Mouse (Mus musculus): ENCODE measurements around the gene Map6. TPM values are rescaled to one million over a fixed set of nuclear protein-coding genes. Genes with fewer than 3 reads are reported as not detected.

Map6 gene
- 10 to 100 TPM in 3 of 4 experiments, 1 to 10 TPM in 1; 8.6 to 14.1 (median 12.4) TPM for total RNA-seq (2022)

DNA sequence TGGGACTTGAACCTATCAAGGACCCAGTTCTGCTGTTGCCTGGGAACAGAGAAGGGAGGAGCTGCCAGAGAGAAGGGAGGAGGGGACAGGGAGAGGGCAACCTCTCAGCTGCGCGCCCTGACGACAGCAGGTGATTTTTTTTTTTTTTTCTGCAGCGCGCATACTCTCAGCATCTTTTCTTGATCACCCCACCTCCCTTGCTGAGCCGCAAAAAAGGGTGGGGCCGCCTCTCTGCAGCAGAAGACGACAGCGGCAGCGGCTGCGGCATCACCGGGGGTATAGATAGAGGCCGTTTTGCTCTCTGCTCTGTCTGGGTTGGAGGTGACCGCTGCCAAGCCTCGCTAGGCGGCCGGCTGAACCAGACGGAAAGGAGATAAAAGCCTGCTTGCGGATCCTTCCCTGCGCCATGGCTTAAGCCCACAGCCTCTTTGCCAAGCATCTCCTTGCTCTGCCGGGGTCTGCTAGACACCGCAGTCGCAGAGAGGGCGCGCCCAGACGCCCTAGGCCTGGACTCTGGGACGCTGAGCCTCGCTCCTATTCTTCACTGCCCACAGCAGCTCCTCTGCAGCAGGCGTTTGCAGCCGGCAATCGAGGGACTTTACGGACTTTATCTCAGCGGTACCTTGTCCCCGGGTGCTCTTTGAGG, at the start of gene Map6:
Gene Map6, plus strand, starts transcription at position 197 of the 646 bp plus-strand sequence.
- no peak for DNase-seq

DNA sequence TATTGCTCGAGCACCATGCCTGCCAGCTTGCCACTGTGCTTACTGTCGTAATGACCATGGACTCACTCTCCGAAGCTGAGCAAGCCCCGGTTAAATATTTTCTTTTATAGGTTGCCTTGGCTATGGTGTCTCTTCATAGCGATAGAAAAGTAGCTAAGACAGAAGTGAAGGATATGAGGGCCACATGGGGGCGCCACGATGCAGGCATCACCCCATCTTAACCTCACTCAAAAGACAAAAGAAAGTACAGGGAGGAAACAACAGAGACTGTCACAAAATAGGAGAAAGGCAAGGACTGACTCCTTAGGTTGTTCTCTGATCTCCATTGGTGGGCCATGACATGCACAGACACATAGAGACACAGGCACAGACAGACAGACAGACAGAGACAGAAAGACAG, 43.0 kb upstream of the Map6 start:
- DNase-seq: no peak

DNA sequence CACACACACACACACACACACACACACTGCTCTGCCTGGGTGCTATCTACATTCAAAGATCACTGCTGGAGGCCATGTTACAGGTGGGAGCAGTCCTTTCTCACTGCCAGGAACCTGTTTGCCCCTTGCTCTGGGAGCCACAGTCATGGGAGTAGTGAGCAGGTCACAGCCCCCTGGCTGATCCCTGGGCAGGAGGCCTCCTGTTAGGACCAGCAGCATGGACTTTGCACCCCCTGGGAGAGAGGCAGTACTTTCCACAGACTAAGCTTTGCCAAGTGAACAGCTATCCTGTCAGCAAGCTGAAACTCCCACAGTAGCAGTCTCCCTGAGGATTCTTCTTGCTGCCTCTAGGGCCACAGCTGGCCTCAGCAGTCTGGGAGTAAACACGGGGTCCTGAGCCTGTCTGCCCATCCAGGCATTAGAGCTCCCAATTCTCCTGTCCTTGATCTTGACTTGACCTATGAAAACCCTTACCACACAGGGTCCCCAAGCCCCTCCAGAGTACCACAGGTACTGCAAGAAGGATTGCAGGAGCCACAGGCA, 42.5 kb upstream of the Map6 start:
- DNase-seq: no peak

DNA sequence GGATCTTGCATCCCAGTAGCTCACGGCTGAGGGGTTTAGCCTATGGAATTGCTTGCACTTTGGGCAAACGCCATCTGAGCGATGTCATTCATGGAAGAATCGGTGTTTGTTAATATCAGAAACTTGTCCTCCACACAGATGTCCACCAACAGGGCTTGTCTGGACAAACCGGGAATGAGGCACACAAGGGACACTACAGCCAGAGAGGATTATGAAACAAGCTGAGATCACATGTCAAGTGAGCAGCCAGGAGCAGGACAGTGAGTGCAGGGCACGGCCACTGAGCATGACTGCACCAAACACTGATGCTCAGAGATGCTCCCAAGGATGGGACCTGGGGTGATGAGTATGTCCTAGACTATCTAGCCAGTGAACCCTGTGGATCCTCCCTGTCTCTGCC, 41.8 kb upstream of the Map6 start:
- DNase-seq: no peak

DNA sequence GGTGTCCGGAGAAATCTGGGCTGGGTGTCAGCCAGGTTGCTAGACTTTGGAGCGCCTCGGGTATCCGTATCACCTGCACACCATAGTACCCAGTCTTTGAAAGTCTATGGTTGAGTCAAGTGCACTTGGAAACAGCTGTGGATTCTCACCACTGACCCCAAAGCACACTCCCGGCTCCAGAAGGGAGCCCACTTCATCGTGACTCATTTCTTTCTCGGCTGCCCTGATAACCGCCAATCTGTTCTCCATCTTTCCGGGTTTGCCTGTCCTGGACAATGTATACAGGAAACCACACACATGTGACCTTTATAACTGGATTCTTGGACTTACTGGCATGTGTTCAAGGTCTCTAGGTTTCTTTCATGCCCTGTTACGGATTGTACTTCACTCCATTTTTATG, 40.6 kb upstream of the Map6 start:
- no peak for DNase-seq

DNA sequence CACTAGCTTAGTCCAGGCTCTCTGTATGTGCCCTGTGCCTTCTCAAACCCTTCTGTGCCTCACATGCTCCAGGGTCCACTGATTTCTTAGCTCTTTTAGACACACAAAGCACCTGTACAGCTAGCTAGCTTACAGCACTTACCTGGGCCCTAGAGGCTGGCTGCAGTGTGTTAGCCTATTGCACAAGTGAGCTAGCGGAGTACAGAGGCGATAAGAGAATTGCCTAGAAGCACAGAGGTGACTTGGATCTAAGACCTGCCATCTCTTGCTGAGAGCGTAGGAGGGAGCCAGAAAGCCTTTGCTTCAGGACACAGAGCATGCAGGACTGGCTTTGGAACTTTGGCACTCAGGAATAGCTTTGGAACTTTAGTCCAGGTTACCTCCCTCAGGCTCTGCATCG, 40.0 kb upstream of the Map6 start:
- no peak for DNase-seq

DNA sequence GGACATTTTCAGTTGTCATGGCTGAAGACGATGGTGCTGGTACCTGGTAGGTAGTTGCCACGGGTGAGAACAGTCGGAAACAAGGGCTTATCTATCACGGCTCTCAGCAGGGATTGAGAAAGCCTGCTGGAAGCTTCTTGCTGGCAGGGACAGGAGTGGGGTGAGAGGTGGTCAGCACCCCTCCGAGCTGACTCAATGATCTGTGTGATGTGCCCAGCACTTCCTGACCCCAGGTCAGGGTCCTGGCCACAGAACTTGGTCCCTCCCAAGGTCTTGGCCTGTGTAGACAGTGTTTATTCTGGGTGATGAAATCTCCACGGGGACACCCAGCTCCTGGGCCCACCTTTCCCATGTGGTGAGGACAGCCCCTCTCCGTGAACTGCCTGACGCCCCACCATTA, 38.4 kb upstream of the Map6 start:
- no peak for DNase-seq

DNA sequence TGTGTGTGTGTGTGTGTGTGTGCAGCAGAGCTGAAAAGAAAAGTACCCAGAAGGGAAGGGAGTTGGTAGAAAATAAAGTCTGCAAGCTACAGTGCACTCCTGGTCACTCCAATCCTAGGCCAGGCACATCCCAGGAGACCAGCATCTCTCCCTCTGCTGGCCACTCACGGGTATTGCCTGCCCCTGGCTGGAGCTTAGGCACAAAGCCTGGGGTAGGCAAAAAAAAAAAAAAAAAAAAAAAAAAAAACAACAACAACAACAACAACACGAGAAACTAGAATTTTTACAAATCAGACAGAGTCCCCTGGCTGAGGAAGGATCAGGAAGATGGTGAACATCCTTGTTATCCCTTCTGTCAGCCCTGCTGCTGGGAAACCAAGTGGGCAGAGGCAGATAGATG, 37.8 kb upstream of the Map6 start:
- DNase-seq: no peak

DNA sequence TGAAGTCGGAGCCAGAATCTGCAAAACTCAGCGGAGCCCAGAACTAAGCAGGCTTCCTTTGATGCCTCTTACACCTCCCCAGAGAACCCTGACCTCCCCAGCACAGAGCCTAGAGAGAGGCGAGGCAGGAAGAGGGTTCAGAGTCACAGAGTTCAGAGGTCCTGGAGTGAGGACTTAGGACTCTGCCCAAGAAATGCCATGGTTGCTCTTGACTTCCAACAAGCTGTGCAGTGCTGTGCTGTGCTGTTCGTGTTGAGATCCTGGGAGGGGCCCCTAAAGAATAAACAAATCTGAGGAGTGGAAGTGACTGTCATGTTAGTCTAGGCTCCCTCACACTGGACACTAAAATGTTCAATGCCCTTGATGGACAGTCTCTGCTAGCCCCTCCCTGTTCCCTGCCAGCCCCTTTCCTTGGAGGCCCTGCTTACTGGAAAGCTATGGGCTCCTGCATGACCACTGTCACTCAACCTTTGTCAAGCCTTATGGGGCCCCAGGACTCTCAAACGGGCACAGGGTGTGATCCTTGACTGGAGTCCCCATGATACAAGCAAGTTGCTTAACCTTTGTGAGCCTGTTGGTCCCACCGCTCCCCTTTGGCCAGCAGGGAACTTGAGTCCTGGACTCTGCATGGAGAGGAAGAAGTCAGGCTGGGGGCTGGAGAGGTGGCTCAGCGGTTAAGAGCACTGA, 37.0 kb upstream of the Map6 start:
- no peak for DNase-seq

DNA sequence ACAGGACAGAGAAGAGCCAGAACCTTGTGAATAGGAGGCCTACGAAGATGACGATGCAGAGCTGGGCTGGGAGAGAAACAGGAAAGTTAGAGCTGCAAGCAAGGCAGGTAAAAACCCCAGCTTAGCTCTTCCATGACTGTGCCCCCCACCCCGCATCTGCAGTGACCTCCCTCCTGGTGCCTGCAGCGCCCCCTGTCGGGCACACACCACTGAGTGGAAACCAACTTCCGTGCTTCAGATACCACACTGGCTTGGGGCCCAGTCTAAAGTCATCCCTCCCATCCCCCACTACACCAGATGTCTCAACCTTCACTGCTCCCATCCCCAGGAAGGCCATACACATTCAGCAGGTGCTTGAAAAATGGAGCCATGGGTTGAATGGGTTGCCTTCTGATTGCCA, 34.7 kb upstream of the Map6 start:
- DNase-seq: no peak

DNA sequence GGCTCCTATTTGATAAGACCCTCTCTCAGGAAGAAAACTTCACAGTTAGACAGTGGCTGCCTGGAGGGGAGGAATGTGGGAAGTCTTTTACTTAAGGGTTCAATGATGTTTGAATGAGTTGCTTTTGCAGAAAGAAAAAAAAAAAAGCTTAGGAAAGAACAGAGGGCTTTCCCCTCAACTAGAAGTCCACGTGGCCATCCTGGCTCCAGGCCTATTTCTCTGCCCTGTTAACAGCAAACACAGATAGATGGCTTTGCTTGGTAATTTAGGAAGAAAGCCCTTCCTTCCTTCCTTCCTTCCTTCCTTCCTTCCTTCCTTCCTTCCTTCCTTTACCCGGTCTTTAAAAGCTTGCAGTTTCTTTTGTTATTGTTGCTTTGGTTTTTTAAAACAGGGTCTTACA, 32.3 kb upstream of the Map6 start:
- DNase-seq: no peak

DNA sequence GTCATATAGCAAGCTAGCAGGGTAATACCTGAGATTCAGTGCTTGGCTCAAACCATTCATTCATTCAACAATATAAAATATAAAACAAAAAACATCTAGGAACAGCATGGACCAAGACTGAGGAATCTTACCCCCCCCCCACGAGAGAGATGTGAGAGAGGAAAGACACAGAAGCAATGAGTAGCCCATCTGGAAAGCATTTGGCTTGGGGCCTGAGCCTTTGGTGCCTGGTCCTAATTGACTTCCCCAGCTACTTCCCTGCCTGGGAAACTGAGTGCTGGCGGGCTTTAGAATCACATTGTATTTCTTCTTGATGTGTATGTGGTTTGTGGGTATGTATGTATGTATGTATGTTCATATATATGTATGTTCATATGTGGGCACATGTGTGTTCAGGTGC, 31.6 kb upstream of the Map6 start:
- no peak for DNase-seq

DNA sequence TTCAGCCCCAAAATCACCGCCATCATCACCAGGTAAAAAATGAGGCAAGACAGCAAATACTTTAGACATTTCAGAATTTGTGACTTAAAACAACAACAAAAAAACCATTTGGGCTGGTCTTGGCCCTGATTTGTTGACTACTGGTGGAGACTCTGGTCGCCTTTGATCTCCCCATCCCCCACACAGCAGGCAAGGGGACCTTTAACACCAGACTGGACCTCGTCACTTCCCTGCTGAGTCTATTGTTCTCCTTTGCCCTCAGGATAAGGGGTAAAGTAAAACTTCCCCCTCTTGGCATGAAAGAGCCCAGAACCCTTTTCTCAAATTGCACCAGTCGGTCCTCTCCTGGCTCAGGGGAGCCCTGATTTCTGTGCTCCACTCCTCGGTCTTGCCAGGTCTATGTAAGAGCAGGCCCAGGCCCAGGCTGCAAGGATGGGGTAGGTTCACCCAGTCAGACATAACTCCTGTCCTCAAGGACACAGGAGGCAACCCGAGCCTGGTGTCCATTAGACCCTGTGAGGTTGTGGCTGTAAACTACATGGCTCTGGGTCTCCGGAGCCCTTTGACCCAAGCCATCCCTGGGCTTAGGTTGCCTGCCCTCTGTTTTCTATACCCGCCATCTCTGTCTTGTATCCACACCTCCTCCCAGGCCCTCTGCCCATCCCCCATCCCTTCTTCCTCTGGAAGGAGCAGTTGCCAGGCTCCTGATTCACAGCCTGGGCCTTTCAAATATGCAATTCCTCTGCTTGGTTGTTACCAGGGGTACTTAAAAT, 30.2 kb upstream of the Map6 start:
- no peak for DNase-seq

DNA sequence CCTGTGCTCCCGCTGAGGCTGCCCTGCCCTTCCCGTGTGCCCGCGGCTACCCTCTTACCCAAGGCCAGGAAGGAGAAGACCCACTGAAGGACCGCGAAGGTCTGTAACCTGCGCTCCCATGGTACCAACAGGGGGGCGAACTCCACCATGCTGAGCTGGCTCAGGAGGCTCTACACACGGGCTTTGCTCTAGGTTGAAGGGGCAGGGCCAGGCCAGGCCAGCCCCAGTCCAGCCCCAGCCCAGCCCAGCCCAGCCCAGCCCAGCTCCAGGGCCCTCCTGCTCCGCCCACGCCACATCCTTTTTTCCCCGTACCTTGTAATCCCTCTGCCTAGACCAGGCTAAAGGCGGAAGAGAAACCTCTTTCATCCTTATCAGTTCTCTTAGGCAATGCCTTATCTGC, 28.8 kb upstream of the Map6 start, which contains the start of gene Mogat2:
Gene Mogat2, minus strand, starts transcription at position 203 of the 400 bp plus-strand sequence.
- DNase-seq: no peak

DNA sequence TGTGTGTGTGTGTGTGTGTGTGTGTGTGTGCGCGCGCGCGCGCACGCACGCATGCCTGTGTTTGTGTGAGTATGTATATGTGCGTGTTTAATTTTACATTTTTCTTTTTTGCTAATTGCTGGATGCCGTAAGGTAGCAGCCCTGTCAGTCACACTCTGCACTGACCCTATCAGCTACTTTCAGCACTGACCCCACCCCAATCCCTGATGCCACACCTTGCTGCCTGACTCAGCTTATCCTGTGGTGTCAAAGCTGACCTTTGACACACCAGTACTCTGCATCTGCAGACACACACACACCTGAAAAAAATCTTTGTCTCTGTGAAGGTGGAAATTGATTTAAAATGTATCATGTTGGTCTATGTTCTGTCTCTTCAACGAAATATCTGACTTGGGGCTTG, 25.1 kb upstream of the Map6 start:
- no peak for DNase-seq

DNA sequence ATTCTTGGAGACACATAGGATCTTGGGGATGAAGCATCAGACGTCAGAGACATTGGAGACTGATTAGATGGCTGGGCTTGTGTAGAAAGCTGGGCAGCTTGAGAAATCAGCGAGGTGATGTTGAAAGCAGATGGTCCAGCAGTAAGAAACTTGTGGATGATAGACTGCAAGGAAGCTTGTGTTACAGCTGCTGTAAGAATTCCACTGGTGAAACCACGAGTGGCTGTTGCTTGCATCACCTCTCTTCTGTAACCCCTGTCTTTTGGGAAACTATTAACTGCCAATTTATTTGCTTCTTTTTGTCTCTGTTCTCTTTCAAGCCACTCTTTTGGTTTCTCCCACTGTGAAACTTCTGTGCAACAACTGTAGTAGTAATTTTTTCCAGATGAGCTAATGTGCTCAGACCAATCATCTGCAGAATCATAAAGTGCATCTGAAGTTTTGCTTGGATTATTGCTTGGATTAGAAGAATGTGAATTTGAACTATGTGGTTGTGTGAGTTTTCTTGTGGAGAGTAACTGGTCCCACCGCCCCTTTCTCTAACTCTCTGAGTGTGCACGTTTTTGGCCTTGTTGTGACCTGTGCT, 19.0 kb upstream of the Map6 start:
- no peak for DNase-seq

DNA sequence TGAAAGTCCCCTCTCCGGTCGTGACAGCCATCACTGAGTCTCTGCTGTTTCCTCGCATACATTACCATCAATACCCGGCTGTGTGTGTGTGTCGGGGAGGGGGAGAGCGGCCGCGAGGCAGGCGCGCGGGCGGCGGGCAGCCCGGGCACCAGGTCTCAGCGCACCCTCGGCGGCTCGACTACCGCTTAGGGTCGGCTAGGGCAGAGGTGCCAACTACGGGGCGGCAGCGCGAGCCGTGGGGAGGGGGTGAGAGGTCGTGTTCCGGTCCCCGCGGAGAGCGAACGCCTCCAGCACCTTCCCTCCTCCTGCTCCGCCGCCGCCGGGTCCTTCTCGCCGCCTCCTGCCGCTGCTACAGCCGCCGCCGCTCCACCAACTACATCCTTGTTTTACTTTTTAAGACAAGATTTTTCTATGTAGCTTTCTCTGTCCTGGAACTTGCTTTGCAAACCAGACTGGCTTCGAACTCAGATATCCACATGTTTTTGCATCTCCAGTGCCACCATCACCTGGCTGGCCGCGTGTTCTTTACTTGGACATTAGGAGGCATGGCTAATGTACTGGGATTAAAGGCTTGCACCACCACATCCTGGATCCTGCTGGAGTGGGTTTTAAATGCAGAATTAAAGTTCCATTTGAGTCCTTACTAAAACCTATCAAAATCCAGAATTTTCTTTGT, 18.2 kb upstream of the Map6 start:
- DNase-seq: no peak

DNA sequence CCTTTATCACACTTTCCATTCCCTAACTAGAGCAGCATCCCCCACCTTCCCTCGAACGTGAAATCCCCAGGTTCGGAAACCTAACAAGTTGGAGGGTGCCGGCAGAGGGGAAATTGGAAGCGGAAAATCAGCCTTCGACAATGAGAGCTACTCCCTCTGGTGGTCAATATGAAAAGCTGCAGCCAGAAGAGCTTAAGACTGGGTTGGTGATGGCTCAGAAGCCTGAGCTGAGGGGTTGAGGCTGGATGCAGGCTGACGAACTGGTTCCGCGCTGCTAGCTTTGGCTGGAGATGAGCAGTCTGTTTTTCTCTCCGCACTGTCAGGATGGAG, 17.7 kb upstream of the Map6 start:
- DNase-seq: no peak

DNA sequence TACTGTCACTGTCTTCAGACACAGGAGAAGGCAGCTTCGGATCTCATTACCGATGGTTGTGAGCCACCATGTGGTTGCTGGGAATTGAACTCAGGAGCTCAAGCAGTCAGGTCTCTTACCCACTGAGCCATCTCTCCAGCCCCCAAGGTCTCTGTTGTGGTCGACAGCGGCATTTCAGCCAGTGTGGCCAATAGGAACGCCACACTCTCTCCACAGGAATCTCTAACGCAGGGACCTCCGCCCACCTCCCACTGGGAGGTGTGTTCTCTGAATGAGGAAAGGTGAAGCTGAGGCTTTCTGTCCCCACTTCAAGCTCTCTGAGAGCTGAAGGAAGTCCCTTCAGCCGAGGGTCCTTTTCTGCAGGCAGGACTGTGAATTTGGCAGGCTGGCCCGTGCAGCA, 16.9 kb upstream of the Map6 start:
- no peak for DNase-seq

DNA sequence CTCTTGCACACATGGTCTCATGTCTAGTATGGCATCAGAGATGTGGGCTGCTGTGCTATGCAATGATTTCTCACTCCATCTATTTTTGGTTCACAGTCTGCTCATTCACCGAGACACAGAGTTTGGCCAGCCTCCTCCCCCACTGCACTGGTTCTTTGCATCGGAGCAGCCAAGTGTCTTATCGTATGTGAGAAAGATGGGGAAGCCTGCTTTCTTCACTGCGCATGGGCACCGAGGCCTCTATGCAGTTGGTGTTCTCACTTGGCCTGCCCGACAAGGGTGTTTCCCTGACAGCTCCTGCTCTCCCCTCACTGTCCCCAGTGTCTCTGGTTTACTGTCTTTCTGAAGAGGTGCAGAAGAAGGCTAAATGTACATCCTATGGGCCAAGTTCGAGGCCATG, 12.2 kb upstream of the Map6 start:
- no peak for DNase-seq

DNA sequence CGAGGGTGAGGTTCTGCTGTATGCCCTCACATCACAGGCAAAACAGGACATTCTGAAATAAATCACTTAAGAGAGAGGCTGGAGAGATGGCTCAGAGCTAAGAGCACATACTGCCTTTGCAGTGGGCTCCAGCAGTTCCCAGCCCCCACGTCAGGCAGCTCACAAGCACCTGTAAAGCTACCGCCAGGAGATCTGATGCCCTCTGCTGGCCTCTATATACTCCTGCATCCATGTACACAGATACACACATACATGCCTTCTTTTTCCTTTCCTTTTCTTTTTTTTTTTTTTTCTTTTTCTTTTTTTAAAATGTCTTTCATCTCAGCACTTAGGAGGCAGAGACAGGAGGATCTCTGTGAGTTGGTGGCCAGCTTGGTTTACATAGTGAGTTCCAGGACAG, 5.3 kb upstream of the Map6 start:
- no peak for DNase-seq

DNA sequence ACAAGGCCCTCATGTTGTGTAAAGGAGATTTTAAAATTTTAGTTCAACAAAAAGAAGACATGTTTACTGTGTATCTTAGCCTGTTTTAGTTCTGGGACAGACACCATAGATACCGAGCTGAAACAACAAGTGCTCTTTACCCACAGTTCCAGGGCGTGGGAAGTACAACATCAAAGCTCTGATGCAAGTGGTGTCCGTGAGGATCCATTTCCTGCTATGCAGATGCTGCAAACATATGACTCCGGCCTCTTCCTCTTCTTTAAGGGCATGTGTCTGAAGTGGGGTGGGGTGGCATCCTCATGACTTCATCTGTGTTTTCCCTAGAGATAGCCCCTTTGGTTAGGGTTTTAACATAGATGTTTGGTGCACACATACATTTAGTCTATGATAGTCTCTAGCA, 3.7 kb upstream of the Map6 start:
- DNase-seq: no peak

DNA sequence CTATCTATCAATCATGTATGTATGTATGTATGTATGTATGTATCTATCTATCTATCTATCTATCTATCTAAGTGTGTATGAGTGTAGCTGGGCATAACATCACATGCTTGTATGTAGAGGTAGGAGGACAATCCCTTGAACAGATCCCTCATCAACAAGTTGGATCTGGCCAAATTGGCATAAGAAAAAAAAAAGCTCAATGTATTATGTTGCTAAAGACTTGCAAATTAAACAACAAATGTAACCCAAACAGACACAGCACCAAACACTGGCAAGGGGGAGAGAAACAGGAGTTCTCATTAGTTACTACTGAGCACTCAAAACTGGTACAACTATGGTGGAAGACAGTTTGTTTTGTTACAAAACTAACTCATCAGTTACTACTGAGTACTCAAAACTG, 2.6 kb upstream of the Map6 start:
- no peak for DNase-seq

Data from adrenal gland, adult 8-10 months (tissue).